Mouse (Mus musculus): ENCODE results near the gene Fgd6.
A peak's percentile ranks its signal among the peaks of the same experiment; 100 is the strongest.

The Fgd6 gene

DNA sequence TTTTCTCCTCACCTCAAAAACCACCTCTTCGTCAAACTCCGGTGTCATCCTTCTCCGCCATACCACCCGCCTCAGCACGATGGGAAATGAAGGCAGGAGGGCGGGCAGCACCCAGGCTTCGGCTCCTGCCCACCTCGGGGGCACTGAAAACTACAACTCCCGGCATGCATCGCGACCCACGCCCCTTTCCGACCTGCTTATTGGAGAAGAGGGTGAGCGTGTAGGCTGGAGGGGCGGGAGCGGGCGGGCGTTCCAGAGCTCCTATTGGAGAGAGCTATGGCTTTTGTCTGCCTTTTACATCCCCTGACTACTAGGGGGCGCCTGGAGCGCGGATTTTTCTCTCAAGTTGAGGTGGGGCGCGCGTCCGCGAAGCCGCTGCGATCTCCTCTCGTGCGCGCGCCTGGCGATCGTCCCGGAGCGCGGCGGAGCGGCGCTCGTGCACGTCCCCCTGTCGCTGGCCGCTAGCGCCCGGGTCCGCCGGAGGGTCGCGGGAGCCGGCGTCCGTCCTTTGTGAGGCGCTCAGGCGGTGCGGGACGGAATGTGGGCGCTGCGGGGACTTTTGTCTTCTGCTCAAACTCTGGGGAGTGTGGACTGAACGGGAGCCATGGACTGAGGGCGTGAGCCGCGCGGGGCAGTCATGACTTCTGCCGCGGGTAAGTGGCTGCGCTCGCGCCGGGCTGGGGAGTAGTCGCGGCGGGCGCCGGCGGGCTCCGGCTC is at the start of gene Fgd6, which contains the start of gene Vezt:
Fgd6 (plus strand) TSS at position 344 of the 717 bp plus-strand sequence.
Vezt (minus strand) TSS at position 160 of the 717 bp plus-strand sequence.
- DNase-seq (ENCODE audit: low spot score in 2 of 2) = peak; percentile 97

DNA sequence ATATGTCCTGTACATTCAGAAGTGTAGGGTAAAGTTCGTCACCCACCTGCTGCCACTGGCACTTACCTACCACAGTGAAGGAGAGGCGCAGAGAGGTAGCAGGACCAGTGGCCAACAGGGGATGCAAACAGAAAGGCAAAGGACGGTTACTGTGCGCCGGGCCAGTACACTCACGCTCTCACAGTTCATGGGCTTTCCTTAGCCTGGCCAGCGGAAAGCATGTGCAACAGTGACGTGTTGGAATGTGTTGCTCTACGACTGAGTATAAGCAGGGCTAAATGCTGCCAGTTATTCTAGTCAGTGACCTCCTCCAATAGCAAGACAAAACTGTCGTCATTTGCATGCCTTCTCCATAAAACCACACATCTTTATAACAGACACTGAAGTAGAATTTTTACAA is 41.7 kb upstream of the Fgd6 start:
- DNase-seq (ENCODE audit: low spot score in 2 of 2) = no peak

DNA sequence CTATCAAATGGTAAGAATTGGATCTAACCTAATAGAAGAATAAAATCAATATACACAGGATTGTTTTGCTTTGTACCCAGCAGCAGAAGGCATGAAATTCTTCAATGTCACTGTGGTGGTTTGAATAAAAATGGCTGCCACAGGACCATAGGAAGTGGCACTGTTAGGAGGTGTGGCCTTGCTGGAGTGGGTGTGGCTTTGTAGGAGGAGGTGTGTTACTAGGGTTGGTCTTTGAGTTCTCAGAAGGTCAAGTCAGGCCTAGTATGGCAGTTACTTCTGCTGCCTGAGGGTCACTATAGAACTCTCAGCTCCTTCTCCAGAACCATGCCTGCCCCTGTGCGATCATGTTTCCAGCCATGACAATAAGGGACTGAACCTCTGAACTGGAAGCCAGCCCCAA is 40.7 kb upstream of the Fgd6 start:
- no peak for DNase-seq (ENCODE audit: low spot score in 2 of 2)

DNA sequence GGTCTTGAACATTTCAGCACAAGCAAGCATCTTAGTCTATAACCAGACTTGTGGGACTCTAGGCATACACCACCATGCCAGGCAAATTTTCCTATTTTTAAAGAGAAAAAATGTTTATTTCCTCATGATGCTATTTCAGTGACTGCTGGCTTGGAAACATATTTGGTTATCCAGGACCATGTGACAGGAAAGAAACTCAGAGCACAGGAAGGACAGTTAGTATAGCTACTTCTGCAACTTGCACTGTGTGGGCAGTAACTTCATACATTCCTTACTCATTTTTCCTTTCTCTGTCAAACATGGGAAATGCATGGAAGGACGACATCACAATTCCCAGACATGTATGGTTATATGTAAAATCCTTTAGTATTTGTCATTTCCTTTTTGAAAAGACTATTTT is 36.4 kb upstream of the Fgd6 start:
- no peak for DNase-seq (ENCODE audit: low spot score in 2 of 2)

DNA sequence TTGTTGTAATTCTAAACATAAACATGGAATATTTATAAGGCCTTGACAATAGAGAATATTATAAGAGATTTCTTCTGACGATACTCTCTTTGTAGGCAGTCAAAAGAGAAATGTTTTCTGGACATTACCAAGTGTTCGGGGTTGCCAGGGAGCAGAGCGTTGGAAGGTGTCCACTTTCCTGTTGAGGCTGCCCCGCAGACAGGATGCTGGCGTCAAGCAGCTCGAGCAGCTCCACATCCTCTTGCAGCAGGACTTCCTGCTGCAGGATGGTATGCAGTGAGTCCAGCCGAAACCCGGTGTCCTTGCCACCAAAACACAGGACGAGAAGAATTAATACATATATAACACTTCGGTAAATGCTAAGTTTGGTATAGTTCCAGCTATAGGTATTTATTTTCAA is 35.6 kb upstream of the Fgd6 start:
- no peak for DNase-seq (ENCODE audit: low spot score in 2 of 2)

DNA sequence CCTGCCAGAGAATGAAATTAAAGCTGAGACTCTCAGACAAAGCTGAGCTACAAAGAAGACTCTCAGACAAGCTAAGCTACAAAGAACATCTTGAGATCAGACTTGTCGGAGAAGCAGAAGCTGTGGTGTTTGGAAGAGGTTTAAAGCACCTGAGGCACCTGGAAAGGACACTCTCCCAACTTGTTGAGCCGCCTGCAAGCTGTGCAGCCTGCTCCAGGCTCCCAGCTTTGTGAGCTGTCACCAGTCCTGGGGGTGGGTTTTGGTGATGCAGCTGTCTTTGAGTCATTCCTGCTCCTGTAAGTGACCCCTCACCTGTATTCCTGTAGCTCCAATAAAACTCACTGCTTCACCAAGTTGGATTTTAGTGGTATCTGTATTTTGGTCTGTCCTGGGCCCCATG is 27.4 kb upstream of the Fgd6 start:
- no peak for DNase-seq (ENCODE audit: low spot score in 2 of 2)

DNA sequence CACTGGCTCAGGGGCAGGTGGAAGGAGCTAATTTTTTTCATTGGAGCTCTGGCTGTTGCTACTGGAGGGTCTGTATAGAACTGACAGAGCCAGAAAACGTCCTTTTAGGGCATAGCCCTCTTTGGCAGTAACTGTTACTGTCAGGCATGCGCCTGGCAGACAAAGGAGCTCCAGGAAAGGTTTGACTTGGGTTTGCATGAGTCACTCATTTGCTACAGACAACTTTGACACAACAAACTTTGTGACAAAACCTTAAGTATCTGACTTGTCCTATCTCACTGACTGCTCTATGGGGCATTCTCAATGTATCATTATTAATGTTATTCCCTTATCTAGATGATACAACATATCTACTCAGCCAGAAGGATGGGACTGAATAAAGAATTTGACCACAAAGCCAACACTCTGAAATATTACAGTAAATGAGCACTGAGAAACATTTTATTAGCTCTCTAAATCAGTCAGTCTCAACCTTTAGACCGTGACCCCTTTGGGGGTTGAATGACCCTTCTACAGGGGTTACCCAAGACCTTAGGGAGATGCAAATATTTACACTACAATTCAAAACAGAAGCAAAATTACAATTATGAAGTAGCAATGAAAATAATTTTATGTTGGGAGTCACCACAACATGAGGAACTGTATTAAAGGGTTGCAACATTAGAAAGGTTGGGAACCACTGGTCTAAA is 25.7 kb upstream of the Fgd6 start:
- no peak for DNase-seq (ENCODE audit: low spot score in 2 of 2)

DNA sequence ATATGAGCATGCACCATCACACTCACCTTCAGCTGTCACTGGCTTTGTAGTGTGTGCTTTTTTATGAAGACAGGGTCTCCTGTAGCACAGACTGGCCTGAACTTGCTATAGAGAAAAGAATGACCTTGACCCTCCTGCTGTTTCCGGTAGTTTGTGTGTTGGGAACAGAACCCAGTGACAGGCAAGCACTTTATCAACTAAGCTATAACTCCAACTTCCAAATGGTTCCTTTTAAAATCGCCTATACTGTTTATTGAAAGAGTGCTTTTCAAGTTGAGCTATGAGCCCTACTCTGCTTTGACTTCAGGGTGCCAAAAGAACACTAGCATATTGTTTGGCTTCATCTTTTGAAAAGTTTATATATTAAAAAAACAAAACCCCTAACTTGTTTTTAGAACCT is 24.8 kb upstream of the Fgd6 start:
- no peak for DNase-seq (ENCODE audit: low spot score in 2 of 2)

DNA sequence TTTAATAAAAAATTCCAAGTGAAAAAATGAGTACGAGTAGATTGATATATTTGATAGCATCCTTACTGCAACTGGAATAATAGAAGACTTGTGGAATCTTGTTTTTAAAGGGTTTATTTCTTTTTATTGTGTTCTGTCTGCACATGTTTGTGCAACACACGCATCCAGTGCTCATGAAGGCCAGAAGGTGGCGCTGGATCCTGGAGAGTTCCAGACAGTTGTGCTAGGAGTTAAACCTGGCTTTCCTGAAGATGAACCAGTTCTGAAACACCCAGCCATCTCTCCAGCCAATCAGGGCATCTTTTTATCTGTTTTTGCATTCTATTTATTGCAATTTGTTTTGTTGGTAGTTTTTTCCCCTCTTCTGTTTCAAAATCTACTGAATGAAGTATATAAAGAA is 22.6 kb upstream of the Fgd6 start:
- DNase-seq (ENCODE audit: low spot score in 2 of 2) = peak in 1 of 2 experiments; percentile 35

DNA sequence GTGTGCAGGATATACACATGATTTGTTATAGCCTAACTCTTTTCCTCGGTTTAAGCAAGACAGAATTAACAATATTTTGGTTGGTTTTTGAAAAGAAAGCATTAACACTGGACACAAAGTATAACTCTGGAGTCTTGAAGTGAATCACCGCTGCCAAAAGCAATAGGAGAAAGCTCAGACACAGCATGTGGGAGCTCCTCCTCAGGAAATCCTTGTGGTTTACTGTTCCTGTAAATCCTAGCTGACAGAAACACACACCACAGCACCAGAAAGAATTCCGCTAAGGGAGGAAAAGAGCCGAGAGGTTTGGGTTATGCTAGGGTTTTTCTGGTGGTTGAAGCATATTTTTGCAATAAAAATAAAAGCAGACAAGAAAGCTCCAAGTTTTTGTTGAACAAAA is 21.6 kb upstream of the Fgd6 start:
- DNase-seq (ENCODE audit: low spot score in 2 of 2) = no peak

DNA sequence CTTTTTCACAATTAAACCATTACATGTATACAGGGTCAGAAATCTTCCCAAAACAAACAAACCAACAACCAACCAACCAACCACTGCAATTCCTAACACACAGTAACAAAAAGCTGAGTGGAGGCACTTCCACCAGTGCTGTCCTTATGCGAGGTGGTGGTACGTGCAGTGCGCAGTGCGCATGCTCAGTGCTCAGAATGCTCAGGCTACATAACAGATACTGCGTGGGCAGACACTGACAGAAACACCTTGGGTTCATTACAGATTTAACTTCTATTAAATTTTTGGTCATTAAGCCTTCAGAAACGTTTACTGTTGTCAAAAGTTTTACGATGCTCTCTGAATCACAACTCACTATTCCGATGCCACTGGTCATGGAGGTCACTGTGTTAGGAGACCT is 18.3 kb upstream of the Fgd6 start:
- no peak for DNase-seq (ENCODE audit: low spot score in 2 of 2)

DNA sequence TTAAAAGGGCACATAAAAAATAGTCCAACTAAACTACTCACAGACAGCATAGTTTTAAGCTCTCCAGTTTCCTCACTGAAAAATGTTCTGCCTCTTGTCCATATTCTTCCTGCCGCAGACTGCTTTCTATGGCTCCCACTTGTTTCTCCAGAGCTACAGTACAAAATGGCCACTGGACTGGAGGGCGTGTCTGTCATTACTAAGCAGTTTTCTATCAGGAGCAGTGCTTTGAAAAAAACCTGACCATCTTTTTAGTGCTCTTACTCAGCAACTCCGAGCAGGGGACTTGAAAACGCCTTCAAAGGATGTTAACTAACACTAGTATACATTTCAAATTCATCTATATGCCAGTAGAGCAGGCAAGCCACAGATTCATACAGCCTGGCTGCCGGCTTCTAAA is 15.2 kb upstream of the Fgd6 start:
- no peak for DNase-seq (ENCODE audit: low spot score in 2 of 2)

DNA sequence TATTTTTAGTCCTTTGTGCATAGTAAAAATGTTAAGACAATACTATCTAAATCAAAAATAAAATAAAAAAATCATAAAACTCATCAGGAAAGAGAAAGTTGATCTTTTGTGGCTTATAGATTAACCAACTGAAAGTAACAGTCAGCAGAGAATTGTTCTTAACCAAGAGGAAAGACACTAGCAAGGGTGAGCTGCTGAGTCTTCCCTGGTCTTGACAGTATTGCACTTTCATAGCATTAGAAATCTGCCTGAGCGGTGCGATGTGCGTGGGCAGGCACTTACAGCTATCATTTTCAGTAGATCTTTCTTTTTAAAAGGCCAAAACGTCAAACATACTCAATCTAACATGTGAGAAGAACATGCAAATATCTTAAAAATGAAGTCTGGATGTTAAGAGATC is 14.7 kb upstream of the Fgd6 start:
- no peak for DNase-seq (ENCODE audit: low spot score in 2 of 2)

DNA sequence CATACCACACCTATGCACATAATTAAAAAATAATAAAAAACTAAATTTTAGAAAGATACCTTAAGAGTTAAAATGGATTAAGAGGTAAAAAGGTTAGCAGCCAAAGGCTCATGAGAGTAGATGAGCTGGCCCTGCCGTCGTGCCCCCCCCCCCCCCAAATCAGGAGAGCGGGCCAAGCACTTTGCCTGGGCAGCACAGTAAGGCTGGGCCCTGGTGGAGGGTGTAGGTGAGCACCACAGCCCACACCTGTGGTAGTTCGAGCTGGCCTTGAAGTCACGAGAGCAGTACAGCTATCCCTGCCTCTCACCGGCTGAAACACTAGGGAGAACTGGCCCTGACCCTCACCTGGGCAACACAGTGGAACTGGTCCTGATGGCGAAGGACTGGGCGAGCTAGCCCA is 10.7 kb upstream of the Fgd6 start:
- no peak for DNase-seq (ENCODE audit: low spot score in 2 of 2)

DNA sequence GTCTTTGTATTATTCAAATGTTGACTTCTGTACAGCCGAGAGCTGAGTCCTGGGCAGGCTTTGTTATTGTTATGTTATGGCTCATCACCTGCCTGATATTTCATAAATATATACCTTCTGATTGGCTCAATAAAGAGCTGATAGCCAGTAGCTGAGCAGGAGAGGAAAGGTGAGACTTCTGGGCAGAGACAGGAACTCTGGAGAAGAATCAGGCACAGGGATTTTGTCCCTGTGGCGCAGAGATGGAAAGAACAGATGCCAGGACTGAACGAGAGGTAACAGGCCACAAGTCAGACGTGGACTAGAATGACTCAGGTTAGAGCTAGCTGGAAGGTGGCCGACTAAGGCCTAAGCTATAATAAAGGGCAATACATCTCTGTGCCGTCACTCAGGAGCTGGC is 7.3 kb upstream of the Fgd6 start:
- DNase-seq (ENCODE audit: low spot score in 2 of 2) = no peak

DNA sequence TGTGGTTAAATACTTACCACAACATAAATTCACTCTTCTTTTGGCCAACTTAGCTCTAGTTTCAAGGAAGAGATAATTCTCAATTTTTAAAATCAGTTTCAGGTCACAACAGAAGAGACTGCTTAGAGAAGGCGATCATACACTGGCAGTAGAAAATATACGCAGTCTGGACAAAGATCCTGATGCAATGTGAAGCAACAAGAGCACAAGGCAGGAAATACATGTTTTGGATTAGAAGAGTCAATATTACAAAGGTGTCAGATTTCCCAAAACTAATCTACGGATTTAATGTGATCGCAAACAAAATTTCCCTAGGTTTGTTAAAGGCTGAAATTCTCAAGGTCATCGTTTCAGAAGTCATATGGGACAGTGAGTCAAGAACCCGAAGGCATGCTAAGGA is 4.6 kb upstream of the Fgd6 start:
- DNase-seq (ENCODE audit: low spot score in 2 of 2) = no peak

DNA sequence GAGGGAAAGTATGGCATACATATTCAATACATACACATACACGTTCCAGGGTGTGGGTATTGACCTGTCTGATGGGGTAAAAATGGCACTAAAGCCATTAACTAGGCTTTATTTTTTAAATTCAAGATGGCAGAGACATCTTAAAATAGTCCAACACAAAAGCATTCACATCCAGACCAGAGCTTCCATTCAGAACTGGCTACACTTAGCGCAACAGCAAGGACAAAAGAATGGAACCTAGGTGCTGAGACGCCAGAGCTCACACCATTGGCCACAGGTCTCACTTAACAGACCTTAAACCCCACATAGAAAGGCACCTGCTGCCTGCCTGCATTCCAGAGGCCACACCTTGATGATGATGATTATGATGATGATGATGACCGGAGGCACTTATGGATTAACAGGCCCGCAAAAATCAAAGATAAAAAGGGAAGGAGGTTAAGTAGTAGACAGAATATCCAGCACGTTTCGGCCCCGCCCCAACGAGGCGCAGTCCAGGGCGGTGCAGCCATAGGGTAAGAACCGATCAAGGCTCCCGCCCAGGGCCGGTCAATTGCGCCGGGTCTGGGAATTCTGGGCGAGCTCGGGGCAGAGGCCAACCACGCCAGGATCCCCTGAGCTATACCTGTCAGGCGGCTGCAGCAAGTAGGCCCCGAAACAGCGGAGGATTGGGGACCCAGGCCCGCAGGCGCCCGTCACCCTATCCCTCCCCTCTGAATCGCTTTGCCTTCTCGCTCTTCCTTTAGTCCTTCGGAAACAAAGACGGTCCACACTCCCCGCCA is 734 bp upstream of the Fgd6 start:
- DNase-seq (ENCODE audit: low spot score in 2 of 2) = peak in 1 of 2 experiments; percentile 47

DNA sequence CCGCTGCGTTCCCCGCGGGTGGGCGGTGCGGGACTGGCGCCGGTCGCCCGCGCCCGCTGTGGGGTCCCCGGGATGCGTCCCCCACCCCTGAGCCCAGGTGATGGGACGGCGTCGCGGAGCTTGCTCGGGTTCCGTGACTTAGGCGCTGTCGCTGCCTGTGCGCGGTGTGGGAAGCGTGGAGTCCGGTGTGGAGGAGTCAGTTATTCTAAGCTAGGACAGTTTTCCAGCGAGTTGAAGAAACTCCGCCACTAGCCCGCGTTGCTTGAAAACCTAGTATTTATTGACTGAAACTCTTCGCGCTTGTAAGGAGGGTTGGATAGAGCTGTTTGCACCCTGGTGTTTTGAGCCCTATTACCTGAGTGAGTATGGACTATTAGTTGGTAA is 566 bp downstream of the Fgd6 start:
- no peak for DNase-seq (ENCODE audit: low spot score in 2 of 2)

DNA sequence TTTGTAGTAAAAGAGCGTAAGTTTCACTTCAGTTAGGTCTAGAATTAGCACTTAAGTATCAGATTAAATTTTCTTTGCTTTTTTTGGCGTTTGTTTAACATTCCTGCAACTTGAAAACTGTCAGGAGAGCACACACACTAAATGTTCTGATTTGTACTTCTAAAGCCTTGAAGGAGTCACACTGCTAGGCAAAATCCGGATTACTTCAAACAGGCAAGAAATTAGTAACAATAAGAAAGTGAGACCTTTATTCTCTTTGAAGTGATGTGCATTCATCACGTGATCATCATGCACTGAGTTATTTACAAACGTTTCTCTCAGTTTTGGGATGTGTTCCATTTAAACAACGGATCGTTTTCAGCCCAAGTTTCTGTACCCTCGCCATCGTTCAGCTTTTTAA is 1.4 kb downstream of the Fgd6 start:
- no peak for DNase-seq (ENCODE audit: low spot score in 2 of 2)

DNA sequence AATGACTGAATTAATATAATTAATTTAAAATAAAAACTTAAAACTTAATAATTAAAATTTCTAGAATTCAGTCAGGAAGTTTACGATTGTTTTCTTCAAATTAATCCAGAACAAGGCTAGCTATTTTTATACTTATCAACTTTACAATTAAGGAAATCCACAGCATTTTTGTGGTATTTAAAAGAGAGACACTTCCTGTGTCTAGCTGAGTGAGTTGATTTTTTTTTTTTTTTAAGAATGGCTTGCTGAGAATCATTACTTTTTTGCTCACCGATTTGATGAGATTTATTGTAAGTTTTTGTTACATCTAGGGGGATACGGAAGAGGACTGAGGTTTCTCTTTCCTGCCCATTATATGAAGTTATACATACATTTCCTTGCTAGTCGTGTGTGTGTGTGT is 1.8 kb downstream of the Fgd6 start:
- no peak for DNase-seq (ENCODE audit: low spot score in 2 of 2)

DNA sequence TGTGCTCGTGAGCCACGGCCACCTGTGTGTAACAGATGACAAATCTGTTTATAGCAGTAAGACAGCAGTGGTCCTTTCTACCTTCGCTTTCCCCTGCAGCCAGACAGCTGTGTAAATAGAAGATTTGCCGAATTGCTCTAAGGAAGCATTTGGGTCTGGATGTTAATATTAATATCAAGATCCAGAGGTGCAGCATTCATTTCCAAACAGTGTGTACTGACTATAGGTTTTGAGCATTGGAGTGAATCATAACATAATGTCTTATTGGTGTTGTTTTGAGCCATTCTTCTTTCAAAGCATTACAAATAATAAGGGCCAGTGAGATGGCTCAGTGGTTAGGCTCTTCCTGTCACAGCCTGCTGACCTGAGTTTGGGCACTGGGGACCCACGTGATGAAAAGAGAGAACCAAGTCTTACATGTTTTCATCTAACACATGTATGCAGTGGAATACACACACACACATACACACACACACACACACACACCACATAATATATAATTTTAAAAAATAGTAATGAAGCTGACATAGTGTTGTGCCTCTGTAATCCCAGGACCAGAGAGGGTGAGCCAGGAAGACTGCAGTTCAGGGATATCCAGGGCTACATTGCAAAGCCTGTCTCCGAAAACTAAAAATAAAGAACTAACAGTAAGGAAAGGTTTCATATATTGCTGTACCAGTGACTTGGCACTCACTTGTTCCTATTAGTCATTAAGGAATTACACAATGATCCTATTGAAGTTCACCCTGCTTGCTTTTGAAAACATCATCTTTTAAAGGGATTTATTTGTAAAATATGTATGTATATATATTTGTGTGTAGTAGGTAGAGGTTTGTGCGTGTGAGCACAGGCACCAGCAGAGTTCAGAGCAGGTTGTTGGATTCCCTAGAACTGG is 2.8 kb downstream of the Fgd6 start:
- DNase-seq (ENCODE audit: low spot score in 2 of 2) = no peak

DNA sequence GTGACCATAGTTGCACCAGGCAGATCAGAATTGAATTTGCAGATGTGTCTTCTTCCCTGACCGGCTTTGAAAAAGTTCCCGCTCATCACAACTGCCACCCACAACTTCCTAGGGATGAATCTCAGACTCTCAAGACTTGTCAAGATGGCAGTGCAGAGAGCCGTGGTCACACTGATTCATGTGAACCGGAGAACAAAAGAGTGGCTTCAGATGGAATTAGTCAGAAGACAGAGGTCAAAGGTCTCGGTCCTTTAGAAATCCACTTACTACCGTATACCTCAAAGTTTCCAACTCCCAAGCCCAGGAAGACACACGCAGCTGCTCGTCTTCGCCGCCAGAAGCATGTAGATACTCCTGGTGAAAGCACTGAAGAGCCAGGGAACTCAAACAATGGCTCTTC is 8.1 kb downstream of the Fgd6 start:
- DNase-seq (ENCODE audit: low spot score in 2 of 2) = no peak

All from frontal cortex, postnatal 14 days (tissue).